Mouse (Mus musculus): ENCODE measurements around the gene Fstl3. TPM values are rescaled to one million over a fixed set of nuclear protein-coding genes. Genes with fewer than 3 reads are reported as not detected.
A peak's percentile ranks its signal among the peaks of the same experiment; 100 is the strongest.

The Fstl3 gene
- total RNA-seq (2021), result 1 to 10 TPM; 2.8 to 3.6 TPM

GRCm38 (mm10) chr10:79777103-79777531 lies at the start of gene Fstl3:
TSS of gene Fstl3 (plus strand) at chr10:79777272.
- DNase-seq (ENCODE audit: low spot score in 2 of 2), result no peak
- intact Hi-C loops (cut with DNase I), result no loop called here

- DNase-seq (ENCODE audit: low spot score in 2 of 2), result peak; percentile 59 to 72
- intact Hi-C loops (cut with DNase I), result no loop called here
Measured at GRCm38 (mm10) chr10:79728323-79729249, 48.5 kb upstream of the Fstl3 start.

- peak in 1 of 2 experiments; percentile 50 for DNase-seq (ENCODE audit: low spot score in 2 of 2)
Measured at GRCm38 (mm10) chr10:79729357-79729965, 47.6 kb upstream of the Fstl3 start.

GRCm38 (mm10) chr10:79732500-79732899 lies 44.6 kb upstream of the Fstl3 start:
- intact Hi-C loops (cut with DNase I), result no loop called here
- DNase-seq (ENCODE audit: low spot score in 2 of 2), result no peak

More at GRCm38 (mm10) chr10:79729357-79729965, 47.6 kb upstream of the Fstl3 start:
- intact Hi-C loops (cut with DNase I), result no loop called here

DNA sequence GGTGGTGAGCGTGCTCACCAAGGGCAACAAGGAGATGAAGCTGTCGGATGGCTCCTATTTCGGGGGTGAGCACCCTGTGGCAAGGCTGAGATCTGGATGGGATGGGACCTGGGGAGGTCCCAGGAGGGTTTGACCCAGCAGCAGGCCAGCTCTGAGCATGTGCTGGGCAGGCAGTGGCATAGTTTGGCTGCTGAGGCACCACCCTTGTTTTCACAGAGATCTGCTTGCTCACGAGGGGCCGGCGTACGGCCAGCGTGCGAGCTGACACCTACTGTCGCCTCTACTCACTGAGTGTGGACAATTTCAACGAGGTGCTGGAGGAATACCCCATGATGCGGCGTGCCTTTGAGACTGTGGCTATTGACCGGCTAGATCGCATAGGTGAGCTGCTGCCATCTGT lies 43.2 kb upstream of the Fstl3 start:
- intact Hi-C loops (cut with DNase I), result no loop called here
- DNase-seq (ENCODE audit: low spot score in 2 of 2), result no peak

DNA sequence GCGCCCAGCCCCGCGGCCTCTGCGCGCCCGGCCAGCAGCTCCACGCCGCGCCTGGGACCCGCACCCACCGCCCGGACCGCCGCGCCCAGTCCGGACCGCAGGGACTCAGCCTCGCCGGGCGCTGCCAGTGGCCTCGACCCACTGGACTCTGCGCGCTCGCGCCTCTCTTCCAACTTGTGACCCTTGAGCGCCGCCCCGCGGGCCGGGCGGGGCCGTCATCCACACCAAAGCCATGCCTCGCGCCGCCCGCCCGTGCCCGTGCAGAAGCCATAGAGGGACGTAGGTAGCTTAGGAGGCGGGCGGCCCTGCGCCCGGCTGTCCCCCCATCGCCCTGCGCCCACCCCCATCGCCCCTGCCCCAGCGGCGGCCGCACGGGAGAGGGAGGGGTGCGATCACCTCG lies 41.7 kb upstream of the Fstl3 start:
- intact Hi-C loops (cut with DNase I), result no loop called here
- DNase-seq (ENCODE audit: low spot score in 2 of 2), result no peak

DNA sequence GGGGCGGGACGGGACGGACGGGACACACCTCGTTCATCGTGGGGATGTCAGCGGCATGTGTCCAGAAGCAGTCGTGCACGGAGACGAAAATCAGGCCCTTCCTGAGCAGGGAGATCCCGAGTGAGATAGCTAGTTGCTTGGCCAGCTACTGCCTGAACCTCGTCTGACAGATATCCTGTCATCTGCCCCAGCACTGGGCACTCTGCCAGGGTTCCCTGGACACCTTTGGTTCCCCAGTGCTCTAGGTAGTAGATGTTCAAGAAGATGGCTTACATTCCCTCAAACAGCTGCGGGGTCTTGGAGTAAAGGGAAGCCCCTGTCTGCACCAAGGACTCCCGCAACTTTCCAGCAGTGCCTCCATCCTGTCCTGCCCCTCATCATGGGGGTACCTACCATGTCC lies 40.4 kb upstream of the Fstl3 start:
- intact Hi-C loops (cut with DNase I), result no loop called here
- DNase-seq (ENCODE audit: low spot score in 2 of 2), result no peak

DNA sequence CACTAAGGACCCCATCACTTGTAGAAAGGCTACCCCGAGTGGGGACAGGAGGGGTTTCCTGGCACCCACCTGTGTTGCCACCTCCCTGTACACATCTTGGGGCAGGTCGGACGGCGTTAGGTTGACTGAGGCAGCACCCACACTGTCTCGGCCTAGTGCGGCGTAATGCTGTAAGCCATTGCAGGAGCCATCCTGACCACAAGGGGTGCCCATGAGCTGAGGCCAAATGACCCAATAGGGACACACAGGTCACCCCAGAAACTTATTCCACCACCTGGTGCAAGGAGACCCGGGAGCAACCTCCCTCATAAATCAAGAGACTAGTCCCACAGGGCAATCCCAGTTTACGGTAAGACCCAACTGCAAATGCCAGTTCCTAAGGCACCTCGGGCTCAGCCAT lies 38.8 kb upstream of the Fstl3 start:
- DNase-seq (ENCODE audit: low spot score in 2 of 2), result no peak
- intact Hi-C loops (cut with DNase I), result no loop called here

- intact Hi-C loops (cut with DNase I), result no loop called here
- no peak for DNase-seq (ENCODE audit: low spot score in 2 of 2)
Measured at GRCm38 (mm10) chr10:79739234-79739633, 37.8 kb upstream of the Fstl3 start.

GRCm38 (mm10) chr10:79740863-79741262 lies 36.2 kb upstream of the Fstl3 start:
- no peak for DNase-seq (ENCODE audit: low spot score in 2 of 2)

DNA sequence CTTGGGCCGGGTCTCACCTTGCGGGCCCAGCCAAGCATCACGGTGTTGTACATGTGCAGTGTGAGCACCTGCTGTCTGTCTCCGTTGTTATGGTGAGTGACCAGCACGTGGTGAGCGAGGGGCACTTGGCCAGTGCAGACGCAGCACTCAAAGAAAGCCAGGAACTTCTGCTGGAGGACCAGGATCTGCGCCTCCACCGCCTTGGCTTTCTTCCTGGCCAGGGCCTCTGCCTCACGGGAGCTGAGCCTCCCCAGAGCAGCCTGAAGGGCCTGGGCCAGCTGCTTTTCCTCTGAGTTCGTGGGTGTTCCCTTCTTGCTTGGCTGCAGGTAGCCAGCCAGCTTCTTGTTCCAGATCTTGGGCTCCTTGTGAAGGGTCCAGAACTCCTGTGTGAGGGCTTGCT lies 33.9 kb upstream of the Fstl3 start:
- intact Hi-C loops (cut with DNase I), result no loop called here
- no peak for DNase-seq (ENCODE audit: low spot score in 2 of 2)

More at GRCm38 (mm10) chr10:79740863-79741262, 36.2 kb upstream of the Fstl3 start:
- intact Hi-C loops (cut with DNase I), result no loop called here

GRCm38 (mm10) chr10:79743650-79744365 lies 33.3 kb upstream of the Fstl3 start:
- DNase-seq (ENCODE audit: low spot score in 2 of 2), result no peak
- intact Hi-C loops (cut with DNase I), result no loop called here

DNA sequence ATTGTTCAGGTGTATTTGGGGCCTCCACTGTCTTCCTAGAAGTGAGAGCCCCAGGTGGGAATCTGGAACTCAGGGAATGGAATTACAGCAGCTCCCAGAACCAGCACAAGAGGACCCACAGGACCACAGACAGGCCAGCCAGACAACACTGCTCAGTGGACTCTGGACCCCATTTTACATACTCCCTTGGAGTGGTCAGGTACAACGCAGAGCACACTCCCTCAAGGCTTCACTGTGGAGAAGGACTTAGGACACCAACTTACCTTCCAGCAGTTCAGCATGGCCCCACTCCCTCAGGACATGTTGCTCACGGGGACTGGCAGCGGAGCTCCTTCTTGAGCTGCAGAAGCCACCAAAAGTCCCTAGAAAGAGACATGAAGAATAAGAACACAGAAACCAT lies 31.7 kb upstream of the Fstl3 start:
- intact Hi-C loops (cut with DNase I), result no loop called here
- no peak for DNase-seq (ENCODE audit: low spot score in 2 of 2)

DNA sequence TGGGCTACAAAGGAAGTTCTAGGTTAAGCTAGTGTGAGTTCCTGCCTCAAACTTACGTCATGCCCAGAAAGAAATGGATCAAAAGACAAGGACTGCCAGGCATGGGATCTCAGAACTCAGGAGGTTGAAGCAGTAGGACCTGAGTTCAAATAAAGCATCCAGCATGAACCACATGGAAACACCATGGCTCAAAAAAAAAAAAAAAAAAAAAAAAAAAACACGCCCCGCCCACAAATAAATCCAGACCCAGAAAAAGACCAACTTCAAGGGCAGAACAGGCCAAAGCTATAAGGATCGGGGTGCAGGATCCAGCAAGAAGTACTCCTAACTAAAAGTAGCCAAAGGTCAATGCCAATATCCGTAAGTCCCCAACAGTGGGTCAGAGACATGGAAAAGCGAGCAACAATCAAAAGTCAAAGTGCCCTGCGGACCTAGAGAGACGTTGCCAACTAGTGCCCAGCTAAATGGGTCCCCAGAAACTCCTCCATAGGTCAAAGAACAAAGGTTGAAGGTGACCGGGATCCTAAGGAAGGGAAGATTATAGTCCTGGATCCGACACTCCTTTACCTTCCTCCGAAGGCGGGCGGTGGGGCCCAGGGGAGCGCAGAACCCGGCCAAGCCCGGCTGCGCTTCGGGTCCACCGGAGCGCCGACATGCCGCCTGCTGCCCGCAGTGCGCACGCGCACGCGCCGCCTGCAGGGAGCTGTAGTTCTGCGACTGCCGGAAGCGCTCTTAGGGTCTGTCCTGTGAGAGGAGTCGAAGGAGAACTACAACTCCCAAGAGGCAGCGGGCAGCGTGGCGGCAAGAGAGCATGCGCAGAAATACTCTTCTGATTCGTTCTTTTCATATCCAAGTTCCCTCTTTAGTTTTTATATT lies 30.9 kb upstream of the Fstl3 start, which contains the start of gene Polrmt:
Gene Polrmt, minus strand, starts transcription at position 684 of the 876 bp plus-strand sequence.
- peak; percentile 95 for DNase-seq (ENCODE audit: low spot score in 2 of 2)
- intact Hi-C loops (cut with DNase I), result no loop called here

GRCm38 (mm10) chr10:79746774-79747151 lies 30.3 kb upstream of the Fstl3 start:
- DNase-seq (ENCODE audit: low spot score in 2 of 2), result no peak
- intact Hi-C loops (cut with DNase I), result no loop called here

DNA sequence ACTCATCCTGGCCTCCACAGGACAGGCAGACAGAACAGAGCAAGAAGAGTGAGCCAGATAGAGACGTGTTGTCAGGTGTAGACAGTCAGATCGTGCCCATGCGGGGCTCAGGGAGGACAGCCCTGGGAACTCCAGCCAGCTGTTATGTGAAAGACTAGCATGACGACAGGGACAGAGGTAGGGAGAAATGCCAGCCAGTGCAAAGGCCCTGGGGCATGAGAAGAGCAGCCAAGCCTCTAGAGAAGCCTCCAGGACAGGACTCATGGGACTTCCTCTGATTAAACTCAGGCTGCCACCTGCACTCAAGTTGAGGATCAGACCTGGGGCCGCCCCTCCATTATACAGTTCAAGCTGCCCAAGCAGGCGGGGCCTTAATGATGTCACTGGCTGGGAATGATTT lies 28.6 kb upstream of the Fstl3 start:
- intact Hi-C loops (cut with DNase I), result no loop called here

GRCm38 (mm10) chr10:79754856-79755516 lies 22.1 kb upstream of the Fstl3 start, which contains the start of gene Fgf22:
TSS of gene Fgf22 (plus strand) at chr10:79755076.
- intact Hi-C loops (cut with DNase I), result no loop called here
- peak; percentile 69 to 75 for DNase-seq (ENCODE audit: low spot score in 2 of 2)

More for the DNA sequence above, 28.6 kb upstream of the Fstl3 start:
- no peak for DNase-seq (ENCODE audit: low spot score in 2 of 2)

DNA sequence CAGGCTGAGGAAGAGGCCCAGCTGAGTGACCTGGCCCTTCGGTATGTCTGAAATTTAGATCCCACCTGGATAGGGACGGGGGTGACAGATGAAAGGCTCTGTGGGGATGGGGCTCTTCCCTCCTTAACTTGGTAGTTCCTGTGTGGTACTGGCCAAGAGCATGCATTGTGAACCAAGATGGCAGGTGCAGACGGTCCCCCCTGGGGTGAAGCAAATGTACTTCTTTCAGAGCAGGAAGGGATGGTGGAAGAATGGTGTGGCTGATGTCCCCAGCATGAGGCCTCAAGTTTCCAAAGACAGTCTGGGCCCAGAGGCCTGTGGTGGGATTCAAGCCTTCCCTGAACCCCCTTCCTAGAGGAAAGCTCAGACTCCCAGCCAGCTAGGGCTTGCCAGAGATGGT lies 21.2 kb upstream of the Fstl3 start:
- intact Hi-C loops (cut with DNase I), result no loop called here
- DNase-seq (ENCODE audit: low spot score in 2 of 2), result no peak

DNA sequence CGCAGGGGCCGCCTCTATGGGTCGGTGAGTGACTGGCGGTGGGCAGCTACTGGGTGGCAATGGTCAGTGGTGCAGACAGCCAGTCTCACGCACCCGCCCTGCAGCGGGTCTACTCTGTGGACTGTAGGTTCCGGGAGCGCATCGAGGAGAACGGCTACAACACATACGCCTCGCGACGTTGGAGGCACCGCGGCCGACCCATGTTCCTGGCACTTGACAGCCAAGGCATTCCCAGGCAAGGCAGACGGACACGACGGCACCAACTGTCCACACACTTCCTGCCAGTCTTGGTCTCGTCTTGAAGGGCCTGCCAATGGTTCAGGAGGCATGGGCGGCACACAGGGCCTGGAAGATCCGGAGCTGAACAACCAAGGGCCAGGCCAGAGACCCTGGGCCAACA lies 20.4 kb upstream of the Fstl3 start:
- DNase-seq (ENCODE audit: low spot score in 2 of 2), result no peak
- intact Hi-C loops (cut with DNase I), result no loop called here
